Mouse (Mus musculus) left cerebral cortex, postnatal 36 days (tissue): Measurements from ENCODE around the gene Syk. TPM values are rescaled to one million over a fixed set of nuclear protein-coding genes. Genes with fewer than 3 reads are reported as not detected.

Experiments
- DNase-seq, 2 experiments: peaks; one replicate each; pipeline ENCODE4 v3.0.0; 2021 to 2022; ENCODE audit warnings: low spot score in 2 of 2, mixed read lengths in 1 of 2
- intact Hi-C: fragments of 180-260 bp; cut with DNase I; formaldehyde crosslinking; loops from one replicate; pipeline ENCODE4 v1.15.1; 2025
- total RNA-seq, 2 experiments: library from RNA; stranded (reverse); gene quantifications; 2 replicates each; pipeline ENCODE4 v1.2.3; 2021

Syk gene
- total RNA-seq, 2 experiments from 2014 or later = 3.5 to 3.6 TPM

GRCm38 (mm10) chr13:52624038-52624437, 41.1 kb downstream of the Syk start:
- peak; percentile 55 to 59 for DNase-seq
- intact Hi-C loops = loop anchor here (1.0 to 5.0 kb wide), 2 partner anchors 371 to 787 kb away; no protein-coding TSS in a partner anchor

- peak; percentile 28 to 50 for DNase-seq
- intact Hi-C loops = loop anchor here (1.0 to 5.0 kb wide), 2 partner anchors 91 to 375 kb away; no protein-coding TSS in a partner anchor
These were observed 45.6 kb downstream of the Syk start for GRCm38 (mm10) chr13:52628602-52629001.

GRCm38 (mm10) chr13:52631624-52632023, 48.7 kb downstream of the Syk start:
- no peak for DNase-seq
- intact Hi-C loops = no loop called here

- intact Hi-C loops = no loop called here
- DNase-seq = no peak
These were observed 52.5 kb downstream of the Syk start for GRCm38 (mm10) chr13:52635484-52635883.

GRCm38 (mm10) chr13:52636176-52636748, 53.3 kb downstream of the Syk start:
- no peak for DNase-seq
- intact Hi-C loops = no loop called here

- intact Hi-C loops = no loop called here
- DNase-seq = no peak
These were observed 63.6 kb downstream of the Syk start for GRCm38 (mm10) chr13:52646566-52646965.

- intact Hi-C loops = no loop called here
- DNase-seq = no peak
These were observed 65.2 kb downstream of the Syk start for GRCm38 (mm10) chr13:52647996-52648712.

- DNase-seq = no peak
These were observed 66.9 kb downstream of the Syk start for GRCm38 (mm10) chr13:52649791-52650418.

GRCm38 (mm10) chr13:52651383-52652252, 68.6 kb downstream of the Syk start:
- intact Hi-C loops = loop anchor here (1.0 to 5.0 kb wide), 2 partner anchors 445 to 706 kb away; no protein-coding TSS in a partner anchor
- peak in 1 of 2 experiments; percentile 10 for DNase-seq

More at GRCm38 (mm10) chr13:52649791-52650418, 66.9 kb downstream of the Syk start:
- intact Hi-C loops = loop anchor here (5.0 kb wide), 1 partner anchor 707 kb away; no protein-coding TSS in a partner anchor

- intact Hi-C loops = loop anchor here (5.0 kb wide), 1 partner anchor 705 kb away; no protein-coding TSS in a partner anchor
- no peak for DNase-seq
These were observed 69.3 kb downstream of the Syk start for GRCm38 (mm10) chr13:52652253-52652628.

- intact Hi-C loops = loop anchor here (5.0 kb wide), 1 partner anchor 703 kb away; no protein-coding TSS in a partner anchor
- DNase-seq = no peak
These were observed 71.3 kb downstream of the Syk start for GRCm38 (mm10) chr13:52654081-52654829.

- intact Hi-C loops = loop anchor here (5.0 kb wide), 2 partner anchors 57 to 702 kb away; no protein-coding TSS in a partner anchor
- DNase-seq = no peak
These were observed 71.9 kb downstream of the Syk start for GRCm38 (mm10) chr13:52654830-52655308.

- DNase-seq = no peak
- intact Hi-C loops = loop anchor here (1.0 to 5.0 kb wide), 2 partner anchors 54 to 325 kb away; no protein-coding TSS in a partner anchor
These were observed 75.0 kb downstream of the Syk start for GRCm38 (mm10) chr13:52657966-52658365.

- intact Hi-C loops = loop anchor here (1.0 to 5.0 kb wide), 2 partner anchors 54 to 325 kb away; no protein-coding TSS in a partner anchor
- DNase-seq = peak; percentile 42 to 49
These were observed 75.5 kb downstream of the Syk start for GRCm38 (mm10) chr13:52658477-52658876.

- intact Hi-C loops = loop anchor here (5.0 kb wide), 1 partner anchor 53 kb away; no protein-coding TSS in a partner anchor
- no peak for DNase-seq
These were observed 76.2 kb downstream of the Syk start for GRCm38 (mm10) chr13:52659171-52659665.

- intact Hi-C loops = no loop called here
- DNase-seq = no peak
These were observed 86.9 kb downstream of the Syk start for GRCm38 (mm10) chr13:52669889-52670288.

GRCm38 (mm10) chr13:52673272-52673671, 90.3 kb downstream of the Syk start:
- intact Hi-C loops = no loop called here
- DNase-seq = no peak

GRCm38 (mm10) chr13:52673856-52674255, 90.9 kb downstream of the Syk start:
- intact Hi-C loops = no loop called here

More at GRCm38 (mm10) chr13:52673856-52674255, 90.9 kb downstream of the Syk start:
- DNase-seq = no peak
